Mouse (Mus musculus): ENCODE results near the gene Aarsd1.
A peak's percentile ranks its signal among the peaks of the same experiment; 100 is the strongest.
"Not testable (repeated sequence)": the region's sequence is repeated elsewhere in the genome, so short reads cannot be mapped to it uniquely, and the experiment has no call there.

The Aarsd1 gene

DNA sequence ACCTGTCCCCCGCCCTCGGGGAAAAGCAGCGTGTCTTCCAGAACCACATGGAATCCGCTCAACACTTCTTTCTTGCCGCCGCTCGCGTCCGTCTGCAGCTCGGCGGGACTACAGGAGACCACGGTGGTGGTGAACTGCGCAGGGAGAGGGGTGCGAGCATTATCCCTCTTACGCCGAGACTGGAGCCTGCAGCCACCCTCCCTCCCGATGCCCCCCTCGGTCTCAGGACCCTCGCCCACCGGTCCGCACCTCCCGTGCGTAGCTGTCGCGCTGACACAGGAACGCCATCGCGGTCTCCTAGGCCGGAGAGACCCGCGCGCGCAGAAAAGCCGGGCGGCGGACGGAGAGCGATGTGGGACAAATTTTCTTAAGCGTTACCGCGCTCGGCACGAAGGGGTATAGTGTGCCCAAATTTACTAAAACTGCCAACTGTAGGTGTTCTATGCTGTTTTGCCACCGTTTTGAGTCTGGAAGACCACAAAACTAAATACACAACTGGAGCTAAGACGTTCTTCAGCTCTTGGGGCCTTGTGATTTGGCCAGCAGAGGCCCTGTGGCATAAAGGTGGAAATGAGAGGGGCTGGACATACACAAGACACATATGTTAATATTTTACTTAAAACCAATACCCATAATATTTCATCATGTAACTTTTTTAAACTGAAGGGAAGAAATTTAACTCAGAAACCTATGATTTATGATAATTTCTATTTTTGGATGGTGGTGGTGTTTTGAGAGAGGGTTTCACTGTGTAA lies at the start of gene Aarsd1:
Aarsd1 (minus strand) TSS at position 515 of the 755 bp plus-strand sequence.
- peak; percentile 80 for DNase-seq (ENCODE audit: low read depth)

DNA sequence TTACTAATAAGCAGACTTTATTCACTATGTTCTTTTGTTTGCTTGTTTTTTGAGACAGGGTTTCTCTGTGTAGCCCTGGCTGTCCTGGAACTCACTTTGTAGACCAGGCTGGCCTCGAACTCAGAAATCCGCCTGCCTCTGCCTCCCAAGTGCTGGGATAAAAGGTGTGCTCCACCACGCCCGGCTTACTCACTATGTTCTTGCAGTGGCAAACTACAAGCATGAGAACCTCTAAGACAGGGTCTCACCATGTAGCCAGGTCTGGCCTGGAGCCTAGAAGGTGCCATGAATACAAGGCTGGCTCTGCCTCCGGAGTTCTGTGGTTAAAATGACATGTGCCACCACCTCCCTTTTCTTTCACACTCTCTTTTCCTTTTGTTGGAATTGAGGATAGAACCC lies 49.1 kb upstream of the Aarsd1 start:
- DNase-seq (ENCODE audit: low read depth), result not testable (repeated sequence)

DNA sequence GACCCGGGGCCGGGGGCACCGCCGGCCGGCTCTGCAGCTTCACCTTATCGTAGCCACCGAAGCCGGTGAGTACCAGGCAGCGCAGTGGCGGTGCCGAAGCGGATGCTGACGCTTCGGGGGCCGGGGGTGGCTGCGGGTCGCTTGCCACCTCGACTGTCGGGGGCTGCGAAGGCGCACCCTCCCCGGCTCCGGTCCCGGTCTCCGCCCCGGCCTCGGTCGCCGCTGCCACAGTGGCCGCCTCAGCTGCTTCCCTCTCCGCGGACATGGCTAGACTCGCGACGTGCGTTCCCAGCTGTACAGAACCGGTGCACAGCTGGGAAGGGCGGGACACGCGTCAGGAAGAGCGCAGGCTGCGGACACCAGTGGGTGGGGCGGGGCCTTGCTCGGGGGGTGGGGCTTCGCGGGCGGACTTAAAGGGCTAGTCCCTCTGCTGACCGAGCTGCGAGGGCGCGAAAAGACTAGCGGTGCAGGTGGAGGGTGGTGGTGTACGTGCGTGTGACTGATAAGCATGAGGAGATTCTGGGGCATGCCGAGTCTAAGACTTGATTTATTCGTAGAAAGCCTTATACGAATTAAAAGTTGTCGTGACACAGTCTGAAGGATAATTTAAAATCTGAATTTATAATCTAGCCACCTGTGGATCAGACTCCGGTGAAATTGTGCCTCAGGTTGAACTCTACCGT lies 48.6 kb upstream of the Aarsd1 start, which contains the start of gene Vat1:
Vat1 (minus strand) TSS at position 362 of the 683 bp plus-strand sequence.
- DNase-seq (ENCODE audit: low read depth), result no peak

DNA sequence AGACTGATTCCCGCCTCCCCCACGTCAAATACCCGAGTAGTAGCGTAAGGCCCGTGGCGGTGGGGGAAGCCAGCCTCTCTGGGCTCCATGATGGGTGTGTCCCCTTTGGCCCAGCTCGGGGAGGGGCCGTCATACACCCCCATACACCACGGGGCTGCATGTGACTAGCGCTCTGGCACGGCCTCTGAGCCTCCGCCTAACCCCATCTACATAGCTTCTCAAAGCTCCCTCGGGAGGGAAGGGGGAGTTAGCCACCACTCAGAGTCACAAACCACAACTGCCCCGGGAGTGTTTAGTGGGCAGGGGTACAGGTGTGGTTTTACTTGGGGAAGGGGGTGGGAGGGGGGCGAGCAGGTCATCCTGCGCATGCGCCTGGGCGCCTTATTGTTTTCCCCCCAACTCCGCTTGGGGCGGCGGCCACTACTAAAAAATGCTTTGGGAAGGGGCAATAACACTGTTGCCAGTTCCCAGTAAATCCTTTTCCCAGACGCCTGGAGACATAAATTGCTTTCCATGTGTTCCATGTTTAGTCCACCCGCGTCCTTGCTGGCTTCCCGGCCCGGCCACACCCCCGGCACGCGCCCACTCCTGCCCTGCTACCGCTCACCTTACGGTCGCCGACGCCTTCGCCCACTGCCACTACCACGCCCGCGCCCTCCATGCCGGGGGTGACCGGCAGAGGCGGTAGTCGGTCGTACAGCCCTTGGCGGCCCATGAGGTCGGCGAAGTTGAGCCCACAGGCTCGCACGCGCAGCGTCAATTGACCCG lies 47.9 kb upstream of the Aarsd1 start:
- no peak for DNase-seq (ENCODE audit: low read depth)

DNA sequence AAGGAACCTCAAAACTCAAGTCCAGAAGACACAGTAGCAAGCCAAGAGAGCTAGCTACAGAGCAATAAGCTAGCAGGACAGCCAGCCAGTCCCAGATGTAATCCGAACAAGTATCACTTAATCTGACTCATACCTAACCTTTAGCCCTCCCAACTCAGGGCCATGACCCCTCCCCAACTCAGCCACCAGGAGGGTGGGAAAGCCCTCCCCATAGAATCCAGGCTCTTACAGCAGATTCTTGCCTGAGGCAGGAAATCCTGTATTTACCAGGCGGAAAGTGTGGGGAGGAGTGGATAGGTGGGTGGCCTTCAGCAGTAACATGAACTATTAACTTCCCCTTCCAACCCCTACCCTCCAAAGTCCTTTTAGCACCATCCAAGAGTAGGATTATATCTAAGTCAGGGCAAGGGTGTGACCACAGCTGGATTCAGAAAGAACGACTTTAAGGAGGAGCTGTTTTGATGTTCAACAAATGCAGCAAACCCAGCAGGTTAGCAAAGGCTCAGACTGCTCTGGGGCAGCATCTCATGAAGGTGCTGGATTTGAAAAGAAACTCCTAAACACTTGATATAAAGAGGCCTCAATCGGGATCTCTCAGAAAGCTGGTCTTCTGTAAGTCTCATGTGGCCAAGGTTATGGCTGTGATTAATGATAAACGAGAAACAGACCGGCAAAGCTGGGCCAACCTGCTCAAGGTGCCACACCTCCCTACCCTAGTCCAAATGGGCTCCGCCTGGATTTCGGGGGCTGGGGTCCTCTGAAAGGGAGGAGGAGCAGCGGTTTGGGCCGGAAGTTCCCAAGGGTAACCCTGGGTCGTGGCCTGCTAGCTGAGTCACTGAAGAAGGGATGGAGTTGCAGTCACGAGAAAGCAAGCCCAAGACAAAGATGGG lies 47.0 kb upstream of the Aarsd1 start, which contains the start of gene Rnd2:
Rnd2 (plus strand) TSS at position 789 of the 890 bp plus-strand sequence.
- no peak for DNase-seq (ENCODE audit: low read depth)

DNA sequence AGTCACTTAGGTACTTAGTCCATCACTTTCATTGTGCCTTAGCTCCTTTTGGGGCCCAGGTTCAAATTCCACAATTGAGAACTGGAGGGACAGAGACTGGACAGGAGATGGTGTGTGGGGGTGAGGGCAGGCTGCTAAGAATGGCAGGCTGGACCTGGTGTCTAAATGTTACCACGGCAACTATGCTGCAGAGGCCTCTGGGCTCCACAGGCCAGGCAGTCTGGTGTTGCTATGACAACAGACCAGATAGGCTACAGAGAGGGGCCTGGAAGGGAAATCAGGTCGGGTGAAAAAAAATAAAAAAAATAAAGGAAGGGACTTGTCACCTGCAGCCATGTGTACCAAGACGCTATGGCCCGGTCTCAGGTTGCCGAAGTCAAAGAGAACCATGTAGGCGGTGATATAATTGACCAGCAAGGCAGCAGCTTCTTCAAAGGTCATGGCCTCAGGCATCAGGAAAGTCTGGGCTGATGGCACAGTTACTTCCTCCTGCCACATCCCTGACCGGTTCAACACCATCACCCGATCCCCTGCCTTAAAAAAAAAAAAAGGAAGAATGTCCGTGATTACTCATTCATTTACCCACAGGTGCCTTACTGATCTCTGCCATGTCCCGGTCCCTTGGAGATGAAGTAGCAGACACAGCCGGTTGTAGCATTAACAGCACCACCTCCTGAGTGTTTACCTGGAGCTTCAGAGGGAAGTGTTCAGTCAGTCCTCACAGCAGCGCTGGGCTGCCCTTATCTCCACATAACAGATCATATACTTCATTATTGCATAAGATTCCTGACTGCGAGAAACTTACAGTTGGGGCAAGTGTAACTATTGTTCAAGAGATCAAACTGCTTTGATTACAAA lies 45.4 kb upstream of the Aarsd1 start:
- no peak for DNase-seq (ENCODE audit: low read depth)

DNA sequence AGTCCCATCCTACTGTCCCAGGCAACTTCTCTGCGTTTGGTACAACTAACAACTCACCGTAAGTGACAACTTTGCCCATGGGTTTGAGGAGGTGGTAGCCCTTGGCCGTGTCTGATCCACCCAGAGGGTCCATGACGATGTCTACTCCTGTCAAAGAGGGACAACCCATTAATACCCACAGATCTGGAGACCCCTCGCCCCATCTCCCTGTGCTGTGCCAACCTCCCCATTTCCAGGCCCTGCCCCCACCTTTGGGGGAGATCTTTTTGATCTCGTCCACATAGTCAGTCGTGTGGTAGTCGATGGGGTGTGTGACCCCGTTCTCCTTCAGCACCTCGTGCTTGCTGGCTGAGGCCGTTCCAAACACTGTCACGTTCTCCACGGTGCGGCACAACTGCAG lies 44.7 kb upstream of the Aarsd1 start:
- no peak for DNase-seq (ENCODE audit: low read depth)

DNA sequence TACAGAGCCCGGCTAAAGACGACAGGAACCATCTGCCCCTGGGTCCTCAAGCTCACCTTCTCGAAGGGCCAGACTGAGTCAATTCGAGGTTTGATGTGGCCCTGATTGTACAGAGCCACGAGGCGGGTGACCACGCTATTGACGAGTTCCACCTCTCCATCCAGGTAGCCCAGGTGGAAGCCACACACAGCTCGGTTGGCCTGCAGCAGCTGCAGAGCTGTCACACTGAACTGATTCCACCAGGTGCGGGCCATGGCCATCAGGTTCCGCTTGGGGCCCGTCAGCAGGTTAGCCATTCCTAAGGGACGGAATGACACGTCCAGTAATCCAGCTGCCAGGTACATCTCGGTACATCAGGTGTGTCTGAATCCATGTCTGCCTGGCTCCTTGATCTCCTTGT lies 42.9 kb upstream of the Aarsd1 start:
- no peak for DNase-seq (ENCODE audit: low read depth)

DNA sequence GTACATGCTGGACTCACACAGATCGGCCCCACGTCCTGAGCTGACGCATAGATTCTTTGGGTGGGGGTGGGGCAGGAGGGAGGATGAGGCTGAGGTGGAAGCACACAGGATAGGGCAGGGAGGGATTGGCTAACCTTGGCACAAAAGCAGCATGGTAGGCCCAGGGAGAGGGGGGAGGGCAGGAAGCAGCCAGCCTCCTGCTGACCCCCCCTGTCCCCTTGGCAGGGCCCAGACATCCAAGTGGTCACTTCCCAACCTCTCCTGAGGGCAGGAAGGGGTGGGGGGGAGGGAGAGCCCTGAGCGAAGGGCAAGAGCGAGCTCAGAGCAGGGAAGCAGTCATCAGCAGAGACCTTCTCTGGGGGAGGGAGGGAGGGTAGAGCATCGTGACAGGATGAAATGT lies 42.3 kb upstream of the Aarsd1 start:
- DNase-seq (ENCODE audit: low read depth), result no peak

DNA sequence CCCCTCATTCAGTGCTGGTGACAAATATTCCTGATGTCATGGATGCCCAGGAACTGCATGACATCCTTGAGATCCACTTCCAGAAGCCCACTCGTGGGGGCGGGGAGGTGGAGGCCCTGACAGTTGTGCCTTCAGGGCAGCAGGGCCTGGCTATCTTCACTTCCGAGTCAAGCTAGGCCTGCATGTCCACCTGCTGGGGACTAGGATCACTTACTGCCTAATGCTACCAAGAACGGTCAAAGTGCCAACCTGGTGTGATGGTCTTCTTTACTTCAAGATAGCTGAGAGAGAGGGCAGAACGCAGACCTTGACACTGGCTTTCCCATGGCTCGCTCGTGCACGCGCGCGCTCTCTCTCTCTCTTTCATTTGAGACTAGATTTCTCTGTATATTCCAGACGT lies 40.8 kb upstream of the Aarsd1 start:
- DNase-seq (ENCODE audit: low read depth), result no peak

DNA sequence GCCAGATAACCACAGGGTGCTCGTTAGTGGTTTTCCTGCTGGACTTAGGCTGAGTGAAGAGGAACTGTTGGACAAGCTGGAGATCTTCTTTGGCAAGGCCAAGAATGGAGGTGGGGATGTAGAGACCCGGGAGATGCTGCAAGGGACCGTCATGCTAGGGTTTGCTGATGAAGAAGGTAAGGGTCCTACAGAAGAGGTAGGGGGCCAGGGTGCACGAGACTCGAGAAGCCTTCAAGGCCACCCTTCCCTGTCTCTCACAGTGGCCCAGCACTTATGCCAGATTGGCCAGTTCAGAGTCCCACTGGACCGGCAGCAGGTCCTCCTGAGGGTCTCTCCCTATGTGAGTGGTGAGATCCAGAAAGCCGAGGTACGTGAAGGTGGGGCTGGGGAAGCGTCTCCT lies 40.2 kb upstream of the Aarsd1 start:
- no peak for DNase-seq (ENCODE audit: low read depth)

DNA sequence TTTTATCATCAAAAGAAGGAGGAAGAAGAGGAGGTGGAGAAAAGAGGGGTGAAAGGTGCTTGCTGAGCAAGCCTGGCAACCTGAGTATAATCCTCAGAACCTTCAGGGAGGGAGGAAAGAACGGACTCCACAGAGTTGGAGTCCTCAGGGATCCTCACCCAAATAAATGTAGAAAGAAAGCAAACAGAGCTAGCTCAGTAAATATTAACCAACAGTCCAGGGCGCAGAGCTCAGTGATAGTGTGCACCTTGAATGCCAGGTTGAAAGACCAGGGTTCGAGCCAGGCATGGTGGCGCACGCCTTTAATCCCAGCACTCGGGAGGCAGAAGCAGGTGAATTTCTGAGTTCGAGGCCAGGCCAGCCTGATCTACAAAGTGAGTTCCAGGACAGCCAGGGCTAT lies 38.2 kb upstream of the Aarsd1 start:
- no peak for DNase-seq (ENCODE audit: low read depth)

DNA sequence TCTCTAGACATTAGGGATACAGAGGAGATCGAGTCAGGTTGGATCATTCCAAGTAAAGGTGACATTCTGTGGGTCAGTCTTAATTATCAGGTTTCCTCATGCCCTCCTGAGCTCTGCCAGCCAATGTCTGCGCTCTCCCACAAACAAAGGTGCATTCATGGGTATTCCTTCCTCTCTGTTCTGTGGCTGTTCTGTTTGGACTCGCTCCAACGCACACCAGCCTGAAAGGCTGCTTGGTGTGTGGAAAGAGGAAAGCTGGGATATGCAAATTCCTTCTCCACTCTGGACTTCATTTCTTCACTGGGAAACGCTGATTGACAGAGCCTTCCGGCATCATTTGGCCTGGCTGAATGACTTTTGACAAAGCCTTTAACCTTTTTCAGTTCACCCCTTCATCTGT lies 37.3 kb upstream of the Aarsd1 start:
- DNase-seq (ENCODE audit: low read depth), result no peak

DNA sequence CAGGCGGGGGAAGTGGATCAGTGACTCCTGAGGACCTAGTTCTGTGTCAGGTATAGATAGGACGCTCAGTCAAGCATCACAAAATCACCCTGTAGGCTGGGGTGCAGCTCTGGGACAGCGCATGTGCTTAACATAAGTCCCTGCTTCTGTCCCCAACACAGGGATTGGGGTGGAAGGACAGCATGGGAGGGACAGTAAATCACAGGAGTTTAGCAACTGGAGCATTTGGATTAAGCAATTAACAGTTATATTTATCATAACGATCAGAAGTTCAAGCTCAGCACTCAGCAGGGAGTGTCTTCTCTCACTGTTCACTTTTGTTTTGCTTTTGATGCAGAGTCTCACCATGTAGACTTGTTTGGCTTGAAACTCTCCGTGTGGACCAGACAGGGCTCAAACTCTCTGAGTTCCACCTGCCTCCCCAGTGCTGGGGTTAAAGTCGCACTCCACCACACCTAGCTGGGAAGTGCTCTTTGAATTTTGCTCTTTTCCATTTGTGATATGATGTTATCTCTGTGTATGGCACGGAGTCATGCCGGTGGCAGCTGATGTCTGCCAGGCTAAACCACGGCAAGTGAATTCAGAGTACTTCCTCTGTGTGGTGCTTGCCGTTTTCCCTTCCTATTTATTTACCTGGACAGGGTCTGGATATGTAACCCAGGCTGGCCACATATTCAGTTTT lies 34.8 kb upstream of the Aarsd1 start:
- DNase-seq (ENCODE audit: low read depth), result no peak

DNA sequence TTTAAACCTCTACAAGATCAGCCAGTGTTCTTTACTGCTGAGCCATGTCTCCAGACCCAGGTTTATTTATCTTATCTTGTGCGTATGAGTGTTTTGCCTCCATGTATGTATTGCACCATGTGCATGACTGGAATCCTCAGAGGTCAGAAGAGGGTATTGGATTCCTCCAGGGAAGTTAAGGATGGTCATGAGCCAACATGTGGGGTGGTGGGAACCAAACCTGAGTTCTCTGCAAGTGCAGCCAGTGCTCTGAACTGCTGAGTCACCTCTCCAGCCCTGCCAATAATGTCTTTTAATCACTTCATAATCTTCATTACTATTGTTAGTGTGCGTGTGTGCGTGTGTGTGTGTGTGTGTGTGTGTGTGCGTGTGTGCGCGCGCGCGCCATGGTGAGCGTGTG lies 34.1 kb upstream of the Aarsd1 start:
- DNase-seq (ENCODE audit: low read depth), result no peak

DNA sequence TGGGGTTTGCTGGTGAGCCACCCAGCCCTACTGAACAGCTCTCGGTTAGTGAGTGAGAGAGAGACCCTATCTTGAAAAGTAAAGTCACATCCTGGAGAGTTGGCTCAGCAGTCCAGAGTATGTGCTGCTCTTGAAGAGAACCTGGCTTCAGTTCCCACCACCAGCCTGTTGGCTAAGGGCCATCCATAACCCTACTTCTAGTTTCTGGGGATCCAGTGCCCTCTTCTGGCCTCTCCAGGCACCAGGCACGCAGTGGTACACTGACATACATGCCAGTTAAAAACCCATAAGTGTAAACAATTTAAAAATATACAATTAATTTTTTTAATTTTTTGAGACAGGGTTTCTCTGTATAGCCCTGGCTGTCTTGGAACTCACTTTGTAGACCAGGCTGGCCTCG lies 33.0 kb upstream of the Aarsd1 start:
- DNase-seq (ENCODE audit: low read depth), result no peak

DNA sequence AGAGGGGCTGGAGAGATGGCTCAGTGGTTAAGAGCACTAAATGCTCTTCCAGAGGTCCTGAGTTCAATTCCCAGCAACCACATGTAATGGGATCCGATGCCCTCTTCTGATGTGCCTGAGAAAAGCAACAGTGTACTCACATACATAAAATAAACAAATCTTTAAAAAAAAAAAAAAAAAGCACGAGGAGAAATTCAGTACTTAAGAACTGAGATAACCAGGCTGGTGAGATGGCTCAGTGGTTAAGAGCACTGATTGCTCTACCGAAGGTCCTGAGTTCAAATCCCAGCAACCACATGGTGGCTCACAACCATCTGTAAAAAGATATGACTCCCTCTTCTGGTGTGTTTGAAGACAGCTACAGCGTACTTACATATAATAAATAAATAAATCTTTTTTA lies 32.2 kb upstream of the Aarsd1 start:
- not testable (repeated sequence) for DNase-seq (ENCODE audit: low read depth)

DNA sequence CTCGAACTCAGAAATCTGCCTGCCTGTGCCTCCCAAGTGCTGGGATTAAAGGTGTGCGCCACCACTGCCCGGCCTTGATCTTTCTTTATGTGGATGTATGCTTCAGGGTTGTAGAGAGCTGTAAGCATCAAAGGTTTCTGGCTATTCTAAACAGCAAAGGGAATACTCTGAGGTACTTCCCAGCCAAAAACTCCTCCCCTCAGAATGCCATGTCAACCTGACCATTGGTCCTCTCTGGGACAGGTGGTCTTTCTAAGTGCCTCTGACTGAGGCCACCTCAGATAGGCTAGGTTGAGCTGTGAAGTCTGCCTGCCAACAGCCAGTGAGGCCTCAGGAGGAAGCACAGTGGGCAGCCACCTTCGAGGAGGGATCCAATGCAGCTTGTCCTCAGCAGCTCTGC lies 31.5 kb upstream of the Aarsd1 start:
- DNase-seq (ENCODE audit: low read depth), result no peak

DNA sequence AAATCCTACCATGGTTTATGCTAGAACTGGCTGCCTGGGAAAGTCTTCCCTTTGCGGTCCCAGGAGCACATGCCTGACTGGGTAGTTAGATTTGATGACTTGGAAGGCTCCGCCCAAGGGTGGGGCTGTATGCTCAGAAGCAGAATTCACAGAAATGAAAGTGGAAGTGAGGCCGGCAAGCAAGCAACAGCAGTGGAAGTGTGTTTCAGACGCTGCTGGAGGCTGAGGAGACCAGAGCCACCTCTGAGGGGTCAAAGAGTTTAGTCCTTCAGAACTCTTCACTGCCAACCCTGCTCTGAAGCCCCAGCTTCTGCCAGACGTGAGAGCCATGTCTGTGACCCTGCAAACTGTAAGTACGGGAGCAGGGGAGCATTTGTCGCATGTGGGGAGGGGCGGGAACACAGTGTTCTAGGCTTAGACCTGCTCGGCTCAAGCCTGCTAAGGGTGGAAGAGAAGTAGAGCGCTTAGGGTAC lies 30.9 kb upstream of the Aarsd1 start, which contains the start of gene Ifi35:
Ifi35 (plus strand) TSS at position 134 of the 473 bp plus-strand sequence.
- DNase-seq (ENCODE audit: low read depth), result peak; percentile 94

DNA sequence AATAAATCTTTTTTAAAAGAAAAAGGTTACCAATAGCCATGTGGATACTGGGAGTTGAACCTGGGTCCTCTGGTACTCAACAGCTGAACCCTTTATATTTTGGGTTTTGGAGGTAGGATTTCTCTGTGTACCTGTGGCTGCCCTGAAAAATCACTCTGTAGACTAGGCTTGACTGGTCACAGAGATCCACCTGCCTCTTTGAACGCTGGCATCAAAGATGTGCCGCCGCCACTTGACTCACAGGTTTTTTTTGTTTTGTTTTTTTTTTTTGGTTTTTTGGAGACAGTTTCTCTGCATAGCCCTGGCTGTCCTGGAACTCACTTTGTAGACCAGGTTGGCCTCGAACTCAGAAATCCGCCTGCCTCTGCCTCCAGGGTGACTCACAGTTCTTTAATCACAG lies 30.4 kb upstream of the Aarsd1 start:
- DNase-seq (ENCODE audit: low read depth), result no peak

Measured in c-Kit-positive CD71-positive TER-119-negative erythroid progenitor cells, embryonic 14.5 days (primary cell).